Mouse (Mus musculus) C2C12 (cell line): Measurements from ENCODE around the gene Col17a1.

Source experiments
- CTCF ChIP-seq: IDR thresholded peaks from one replicate; pipeline ENCODE4 v1.5.1; 2011; ENCODE audit not compliant: control insufficient read depth, insufficient read depth, insufficient read length
- USF1 ChIP-seq: IDR thresholded peaks from one replicate; pipeline ENCODE4 v1.6.1; 2011; ENCODE audit warnings: low read depth, mild to moderate bottlenecking, control low read depth, moderate library complexity

DNA sequence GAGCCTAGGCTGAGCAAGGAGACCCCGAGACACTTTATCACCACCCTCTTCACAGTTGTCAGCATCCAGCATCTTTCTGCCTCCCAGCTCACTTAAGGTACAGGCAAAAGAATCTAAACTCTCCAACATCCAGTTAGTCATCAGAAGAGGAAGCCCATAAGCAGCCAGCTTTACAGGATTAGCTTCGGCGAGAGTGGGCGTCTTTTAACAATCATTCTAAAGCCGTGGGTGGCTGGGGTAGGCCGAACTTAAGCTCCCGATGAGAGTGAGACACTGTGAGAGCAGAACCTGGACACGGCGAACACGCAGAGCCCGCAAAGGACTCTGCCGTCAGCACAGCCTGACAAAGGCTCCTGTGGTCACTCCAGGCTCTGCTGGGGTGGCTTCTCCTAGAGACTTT is 13.2 kb downstream of the Col17a1 start:
- TF ChIP-seq CTCF = no peak
- TF ChIP-seq USF1 = no peak
